Mouse (Mus musculus) brain, embryonic 18.5 days (tissue): ENCODE data around the gene Olfr461.
"Not testable (repeated sequence)": the region's sequence is repeated elsewhere in the genome, so short reads cannot be mapped to it uniquely, and the experiment has no call there.

Experiments
- DNase-seq: peaks from one replicate; pipeline ENCODE4 v3.0.0-alpha.2; 2012; ENCODE audit warnings: low read depth, low spot score

Gene Olfr461

GRCm38 (mm10) chr6:40554950-40555349 is at the start of gene Olfr461:
Olfr461 (minus strand) TSS chr6:40555050.
- no peak for DNase-seq

- not testable (repeated sequence) for DNase-seq
Measured at GRCm38 (mm10) chr6:40598546-40598945, 43.7 kb upstream of the Olfr461 start.

DNA sequence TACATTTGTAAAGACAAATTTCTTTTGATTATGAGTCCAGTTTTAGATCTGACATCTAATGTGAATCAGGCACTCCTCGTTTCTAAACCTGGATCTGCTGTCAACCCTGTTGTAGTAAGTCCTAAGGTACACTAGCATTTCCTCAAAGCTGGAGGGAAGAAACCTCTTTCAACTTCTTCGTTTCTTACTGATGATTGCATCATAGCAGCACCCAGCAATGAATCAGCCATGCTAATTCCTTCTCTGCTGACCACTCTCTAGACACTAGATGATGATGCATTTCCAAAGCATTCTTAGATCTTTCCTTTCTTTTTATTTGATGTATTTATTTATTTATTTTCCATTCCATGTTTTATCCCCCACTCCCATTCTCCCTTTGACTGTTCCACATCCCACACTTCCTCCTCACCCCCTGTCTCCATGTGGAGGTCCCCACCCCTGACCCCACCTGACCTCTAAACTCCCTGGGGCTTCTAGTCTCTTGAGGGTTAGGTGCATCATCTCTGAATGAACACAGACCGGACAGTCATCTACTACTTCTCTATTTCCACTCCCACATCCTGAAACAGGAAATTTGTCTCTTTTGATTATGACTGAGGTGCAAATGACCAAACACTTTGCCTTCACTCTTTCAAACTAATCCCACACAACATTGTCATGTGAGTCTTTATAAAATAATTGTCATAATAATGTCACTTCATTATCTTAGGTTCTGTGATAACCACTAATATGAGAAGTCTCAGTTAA is 40.1 kb upstream of the Olfr461 start:
- DNase-seq = no peak

GRCm38 (mm10) chr6:40588346-40588745 is 33.5 kb upstream of the Olfr461 start:
- no peak for DNase-seq

GRCm38 (mm10) chr6:40585645-40586044 is 30.8 kb upstream of the Olfr461 start, which contains the start of gene Clec5a:
Clec5a (minus strand) TSS chr6:40585821.
- no peak for DNase-seq

DNA sequence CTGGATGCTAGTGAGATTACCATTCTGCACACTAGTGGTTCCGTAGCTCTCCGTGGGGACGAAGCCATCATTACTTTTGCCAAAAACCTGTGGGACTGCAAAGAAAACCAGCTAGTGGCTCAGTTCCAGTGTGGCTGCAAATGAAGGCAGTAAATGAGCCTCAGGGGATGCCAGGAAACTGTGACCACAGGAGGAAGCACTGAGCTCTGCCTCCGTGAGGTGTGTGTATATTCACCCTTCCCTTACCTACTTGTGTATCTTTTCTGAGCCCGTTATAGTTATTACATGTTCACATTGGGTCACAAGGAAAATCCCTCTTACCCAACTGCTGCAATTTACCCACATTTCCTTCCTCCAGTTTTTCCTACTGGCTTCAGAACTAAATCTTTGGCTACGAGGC is 29.5 kb upstream of the Olfr461 start:
- no peak for DNase-seq

GRCm38 (mm10) chr6:40576305-40576704 is 21.5 kb upstream of the Olfr461 start:
- no peak for DNase-seq

DNA sequence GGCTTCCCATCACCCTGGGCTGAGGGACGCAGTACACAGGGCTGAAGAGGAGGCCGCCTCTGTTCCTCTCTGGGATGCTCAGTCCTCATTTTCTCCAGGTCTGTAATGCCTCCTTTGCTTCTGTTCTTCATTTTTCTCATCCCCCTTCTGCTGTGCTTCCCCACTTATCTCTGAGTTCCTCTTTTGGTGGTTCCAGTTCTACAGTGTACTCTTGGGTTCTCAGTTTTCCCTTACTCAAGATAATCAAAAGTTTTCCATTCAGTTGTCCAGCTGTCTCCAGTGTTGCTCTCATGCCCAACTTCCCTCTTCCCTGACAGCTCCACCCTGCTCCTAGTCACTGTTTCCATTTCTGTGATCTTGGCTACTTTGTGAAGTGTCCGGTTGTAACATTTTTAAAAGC is 18.8 kb upstream of the Olfr461 start:
- no peak for DNase-seq

GRCm38 (mm10) chr6:40569187-40569586 is 14.3 kb upstream of the Olfr461 start, which contains the start of gene Olfr460:
Olfr460 (plus strand) TSS chr6:40569487.
- DNase-seq = no peak

- DNase-seq = no peak
Measured at GRCm38 (mm10) chr6:40544690-40545089, 10.2 kb downstream of the Olfr461 start.

GRCm38 (mm10) chr6:40519408-40519807 is 35.4 kb downstream of the Olfr461 start, which contains the start of gene Prss37:
Prss37 (minus strand) TSS chr6:40519508.
- no peak for DNase-seq

GRCm38 (mm10) chr6:40493229-40493628 is 61.6 kb downstream of the Olfr461 start, which contains the start of gene Tas2r108:
Tas2r108 (plus strand) TSS chr6:40493529.
- DNase-seq = no peak
